16 mouse cellular contexts compared by ENCODE assay signal in the genomic region with DNA sequence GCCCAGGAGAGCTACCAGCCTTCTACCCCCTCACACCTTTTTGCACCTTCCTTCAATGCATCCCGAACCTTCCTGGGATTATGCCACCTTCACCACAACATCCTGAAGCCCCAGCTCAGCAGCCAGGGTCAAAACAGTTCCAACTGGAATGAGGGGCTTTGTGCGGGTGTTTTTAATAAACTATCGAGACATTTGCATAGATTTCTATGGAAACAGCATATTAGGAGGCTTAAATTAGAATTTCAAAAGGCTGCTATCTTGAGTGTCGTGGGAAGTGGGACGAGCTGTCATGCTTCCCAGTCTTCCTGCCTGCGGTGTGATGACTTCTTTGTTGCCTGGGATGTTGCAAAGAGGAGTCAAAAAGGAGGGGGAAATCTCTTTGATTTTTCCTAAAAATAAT. TPM values are rescaled to one million over a fixed set of nuclear protein-coding genes. Genes with fewer than 3 reads are reported as not detected.
DNase-seq lines count a peak whose midpoint lies in the region; ATAC-seq and TF ChIP-seq lines count a peak whose summit lies in the region.
"Had no signal": no experiment of that assay in that cellular context is flagged by ENCODE, and none has a peak within 500 bp of the region (broad histone marks: within the 10 kb centered on the region; RNA-seq: fewer than 3 reads in every experiment).

No protein-coding gene starts in this region.

- H3K4me3 ChIP-seq in forebrain, embryonic 14.5 days (ENCODE audit: low read depth, low read length) = no peak overlapping the region
- H3K4me3 ChIP-seq in forebrain, embryonic 12.5 days (replicated peaks) = no peak overlapping the region
- no peak overlapping the region for H3K4me3 ChIP-seq in midbrain, embryonic 13.5 days (replicated peaks)
- no peak overlapping the region for H3K4me3 ChIP-seq in midbrain, embryonic 11.5 days (ENCODE audit: low read depth, low read length)
- no peak overlapping the region for H3K4me3 ChIP-seq in left cerebral cortex, adult 2 months
- H3K4me3 ChIP-seq in lung, adult 2 months (replicated peaks; ENCODE audit: extremely low read depth, low read depth, low read length) = no peak overlapping the region
- H3K4me3 ChIP-seq: gastrocnemius, adult 2 months; heart, embryonic 10.5 days; intestine, embryonic 15.5 days; neural tube, embryonic 15.5 days; stomach, embryonic 15.5 days had no signal

- 19% methylated on average over 6 of the region's 6 CpGs for WGBS in forebrain, embryonic 14.5 days
- WGBS in forebrain, embryonic 12.5 days = 25% methylated on average over 6 of the region's 6 CpGs
- WGBS in midbrain, embryonic 13.5 days = 35% methylated on average over 6 of the region's 6 CpGs
- 49% methylated on average over 6 of the region's 6 CpGs for WGBS in midbrain, embryonic 11.5 days
- WGBS in lung, adult 2 months = 75% methylated on average over 6 of the region's 6 CpGs

- H3K36me3 ChIP-seq in forebrain, embryonic 14.5 days (ENCODE audit: control insufficient read depth, insufficient read depth, low read length) = no peaks in the 10 kb centered on the region
- H3K36me3 ChIP-seq in forebrain, embryonic 12.5 days (replicated peaks) = no peaks in the 10 kb centered on the region
- no peaks in the 10 kb centered on the region for H3K36me3 ChIP-seq in midbrain, embryonic 13.5 days
- no peaks in the 10 kb centered on the region for H3K36me3 ChIP-seq in midbrain, embryonic 11.5 days (ENCODE audit: control insufficient read depth, insufficient read depth, low read length)
- H3K36me3 ChIP-seq: intestine, embryonic 15.5 days; neural tube, embryonic 15.5 days; stomach, embryonic 15.5 days had no signal

- H3K4me1 ChIP-seq in forebrain, embryonic 14.5 days (ENCODE audit: control insufficient read depth, insufficient read depth, low read length) = no peaks in the 10 kb centered on the region
- H3K4me1 ChIP-seq in forebrain, embryonic 12.5 days = peaks cover 12% of the 10 kb centered on the region
- peaks cover 13% of the 10 kb centered on the region for H3K4me1 ChIP-seq in midbrain, embryonic 13.5 days (replicated peaks)
- peaks cover 4% of the 10 kb centered on the region; the same call in 1 of the 2 replicates for H3K4me1 ChIP-seq in midbrain, embryonic 11.5 days (ENCODE audit: control insufficient read depth, insufficient read depth, low read length)
- H3K4me1 ChIP-seq in lung, adult 2 months (ENCODE audit: control insufficient read depth, insufficient read depth, low read length) = no peaks in the 10 kb centered on the region
- H3K4me1 ChIP-seq: intestine, embryonic 15.5 days; neural tube, embryonic 15.5 days; stomach, embryonic 15.5 days had no signal

- DNase-seq in forebrain, embryonic 14.5 days (ENCODE audit: low spot score) = peak; percentile 63
- DNase-seq in midbrain, embryonic 11.5 days (ENCODE audit: low spot score, missing footprints) = no peak
- DNase-seq in left cerebral cortex, adult 2 months (ENCODE audit: extremely low spot score in 1 of 2, low spot score in 2 of 2) = peak in 1 of 2 experiments; percentile 62
- DNase-seq in telencephalon, adult 2 months (ENCODE audit: low read depth, low spot score) = peak; percentile 91
- DNase-seq in lung, postnatal 10 days = no peak
- no peak for DNase-seq in lung, adult 2 months
- DNase-seq: adrenal gland, adult 8-10 months; cerebellum, postnatal 36 days; gastrocnemius, adult 2 months; kidney, postnatal 14 days had no signal

- no peak for TF ChIP-seq CTCF in left cerebral cortex, adult 2 months (IDR thresholded peaks at IDR 0.05)
- no peak for TF ChIP-seq CTCF in lung, adult 2 months (IDR thresholded peaks at IDR 0.05; ENCODE audit: insufficient read depth, low read length)

- TF ChIP-seq POLR2A in lung, adult 2 months (IDR thresholded peaks at IDR 0.05; ENCODE audit: borderline replicate concordance, extremely low read depth, low read depth, low read length) = no peak

- 0 out of 2 replicates have a peak, but pooled peaks cover 3% of the 10 kb centered on the region for H3K9me3 ChIP-seq in forebrain, embryonic 14.5 days (replicated peaks; ENCODE audit: control insufficient read depth, low read length)
- H3K9me3 ChIP-seq in forebrain, embryonic 12.5 days = 0 out of 2 replicates have a peak, but pooled peaks cover 4% of the 10 kb centered on the region
- peaks cover 3% of the 10 kb centered on the region; the same call in 1 of the 2 replicates for H3K9me3 ChIP-seq in midbrain, embryonic 13.5 days
- H3K9me3 ChIP-seq in midbrain, embryonic 11.5 days (ENCODE audit: control insufficient read depth, low read length) = no peaks in the 10 kb centered on the region
- H3K9me3 ChIP-seq: heart, embryonic 10.5 days; intestine, embryonic 15.5 days; neural tube, embryonic 15.5 days; stomach, embryonic 15.5 days had no signal

- peak overlapping the region; percentile 60; the same call in 1 of the 2 replicates for H3K27ac ChIP-seq in forebrain, embryonic 14.5 days (ENCODE audit: low read depth, low read length)
- H3K27ac ChIP-seq in forebrain, embryonic 12.5 days = no peak overlapping the region
- H3K27ac ChIP-seq in midbrain, embryonic 13.5 days = peak overlapping the region; percentile 32
- H3K27ac ChIP-seq in midbrain, embryonic 11.5 days (ENCODE audit: low read depth, low read length) = no peak overlapping the region
- peak overlapping the region; percentile 91 for H3K27ac ChIP-seq in left cerebral cortex, adult 2 months
- H3K27ac ChIP-seq: gastrocnemius, adult 2 months; heart, embryonic 10.5 days; intestine, embryonic 15.5 days; neural tube, embryonic 15.5 days; stomach, embryonic 15.5 days had no signal

- peak; percentile 50; the same call in 1 of the 2 replicates for ATAC-seq in forebrain, embryonic 14.5 days
- ATAC-seq in forebrain, embryonic 12.5 days (ENCODE audit: low FRiP score) = no peak
- ATAC-seq in midbrain, embryonic 13.5 days = no peak
- no peak for ATAC-seq in midbrain, embryonic 11.5 days (ENCODE audit: low FRiP score)
- ATAC-seq: intestine, embryonic 15.5 days had no signal

- H3K27me3 ChIP-seq in forebrain, embryonic 14.5 days (replicated peaks; ENCODE audit: control insufficient read depth, insufficient read depth, low read length) = no peaks in the 10 kb centered on the region
- no peaks in the 10 kb centered on the region for H3K27me3 ChIP-seq in forebrain, embryonic 12.5 days
- no peaks in the 10 kb centered on the region for H3K27me3 ChIP-seq in midbrain, embryonic 13.5 days
- H3K27me3 ChIP-seq in midbrain, embryonic 11.5 days (ENCODE audit: control insufficient read depth, insufficient read depth, low read length) = no peaks in the 10 kb centered on the region
- H3K27me3 ChIP-seq: intestine, embryonic 15.5 days; neural tube, embryonic 15.5 days; stomach, embryonic 15.5 days had no signal

- H3K9ac ChIP-seq in forebrain, embryonic 14.5 days (ENCODE audit: low read length) = no peak overlapping the region
- H3K9ac ChIP-seq in forebrain, embryonic 12.5 days = no peak overlapping the region
- H3K9ac ChIP-seq in midbrain, embryonic 13.5 days (replicated peaks) = no peak overlapping the region
- no peak overlapping the region for H3K9ac ChIP-seq in midbrain, embryonic 11.5 days (ENCODE audit: low read length)
- H3K9ac ChIP-seq: intestine, embryonic 15.5 days; neural tube, embryonic 15.5 days; stomach, embryonic 15.5 days had no signal

- no peak overlapping the region for H3K4me2 ChIP-seq in forebrain, embryonic 14.5 days (ENCODE audit: low read length)
- H3K4me2 ChIP-seq in forebrain, embryonic 12.5 days = no peak overlapping the region
- H3K4me2 ChIP-seq in midbrain, embryonic 13.5 days (replicated peaks) = no peak overlapping the region
- no peak overlapping the region for H3K4me2 ChIP-seq in midbrain, embryonic 11.5 days
- H3K4me2 ChIP-seq: intestine, embryonic 15.5 days; neural tube, embryonic 15.5 days; stomach, embryonic 15.5 days had no signal

- intact Hi-C loops in left cerebral cortex, adult 2 months (cut with DNase I) = loop anchor here (2.0 kb wide), 2 partner anchors 24 to 28 kb away; no protein-coding TSS in a partner anchor

RNA-seq across cellular contexts. Expression of gene Atg16l1, which starts 46.6 kb away (rescaled TPM):
- polyA plus RNA-seq in forebrain, embryonic 14.5 days (2014; fragmentation: Nextera tagmentation; extraction: Ambion mirVana) = 50.0 and 60.3 TPM in 2 replicates
- 46.6 and 51.4 TPM in 2 replicates for polyA plus RNA-seq in forebrain, embryonic 12.5 days (2016; fragmentation: Nextera tagmentation; extraction: Ambion mirVana)
- polyA plus RNA-seq in midbrain, embryonic 13.5 days (2015; fragmentation: Nextera tagmentation; extraction: Ambion mirVana) = 57.6 and 62.4 TPM in 2 replicates
- polyA plus RNA-seq in midbrain, embryonic 11.5 days (2014; fragmentation: Nextera tagmentation; extraction: Ambion mirVana) = 33.7 and 35.3 TPM in 2 replicates
- 10 to 100 TPM; 69.1 to 69.5 TPM for total RNA-seq in left cerebral cortex, adult 2 months (2021)
- polyA plus RNA-seq in lung, adult 2 months (2012; rRNA removed) = 18.1 and 22.8 TPM in 2 replicates

Comparison
In these comparisons a context has a peak if more than half of its experiments do, and no peak if none do; other contexts are left out.
1. H3K27ac ChIP-seq: peak in forebrain, embryonic 14.5 days (single experiment), midbrain, embryonic 13.5 days (single experiment) and left cerebral cortex, adult 2 months (single experiment); none in forebrain, embryonic 12.5 days (single experiment) and midbrain, embryonic 11.5 days (single experiment).
2. DNase-seq: peak in forebrain, embryonic 14.5 days (single experiment) and telencephalon, adult 2 months (single experiment); none in midbrain, embryonic 11.5 days (single experiment), lung, postnatal 10 days (single experiment) and lung, adult 2 months (single experiment).